Mouse (Mus musculus) hindbrain, embryonic 13.5 days (tissue): ENCODE measurements at regions not wholly inside any gene's neighbourhood (a gene's known extent, or its start where the extent isn't known, plus 50 kb on each side); places are given as distances from the start of the nearest gene placed in this dataset.

Experiments used
- ATAC-seq: fragments of 200-750 bp; cut with Nextera tagmentation; 2 replicates; pipeline ENCODE4 v1.8.0; 2017; ENCODE audit warnings: moderate TSS enrichment; ENCODE audit not compliant: low FRiP score
- H3K27ac ChIP-seq: fragments of 300-500 bp; sonication (generic); 2 replicates; pipeline ENCODE4 v1.5.1; 2015; ENCODE audit warnings: inconsistent platforms, mild to moderate bottlenecking, moderate library complexity
- H3K27me3 ChIP-seq: fragments of 300-500 bp; sonication (generic); 2 replicates; pipeline ENCODE4 v1.6.1; 2015; ENCODE audit warnings: mild to moderate bottlenecking, inconsistent platforms
- H3K36me3 ChIP-seq: fragments of 300-500 bp; sonication (generic); 2 replicates; pipeline ENCODE4 v1.6.1; 2015; ENCODE audit warnings: mild to moderate bottlenecking, inconsistent platforms
- H3K4me1 ChIP-seq: fragments of 300-500 bp; sonication (generic); replicated peaks from 2 replicates; pipeline ENCODE4 v1.6.1; 2015; ENCODE audit warnings: inconsistent platforms
- H3K4me2 ChIP-seq: fragments of 300-500 bp; sonication (generic); 2 replicates; pipeline ENCODE4 v1.6.1; 2015; ENCODE audit warnings: inconsistent platforms, mild to moderate bottlenecking, moderate library complexity
- H3K4me3 ChIP-seq: fragments of 300-500 bp; sonication (generic); 2 replicates; pipeline ENCODE4 v1.5.1; 2015; ENCODE audit warnings: mild to moderate bottlenecking, inconsistent platforms
- H3K9ac ChIP-seq: fragments of 300-500 bp; sonication (generic); 2 replicates; pipeline ENCODE4 v1.6.1; 2015; ENCODE audit warnings: mild to moderate bottlenecking, inconsistent platforms
- H3K9me3 ChIP-seq: fragments of 300-500 bp; sonication (generic); 2 replicates; pipeline ENCODE4 v1.6.1; 2016; ENCODE audit warnings: inconsistent platforms
- WGBS: fragments of 180-500 bp; shearing (Covaris S2); methylation state at CpG from one replicate; pipeline ENCODE4 v1.1.7; 2015; 5-methylcytosine and 5-hydroxymethylcytosine counted together

DNA sequence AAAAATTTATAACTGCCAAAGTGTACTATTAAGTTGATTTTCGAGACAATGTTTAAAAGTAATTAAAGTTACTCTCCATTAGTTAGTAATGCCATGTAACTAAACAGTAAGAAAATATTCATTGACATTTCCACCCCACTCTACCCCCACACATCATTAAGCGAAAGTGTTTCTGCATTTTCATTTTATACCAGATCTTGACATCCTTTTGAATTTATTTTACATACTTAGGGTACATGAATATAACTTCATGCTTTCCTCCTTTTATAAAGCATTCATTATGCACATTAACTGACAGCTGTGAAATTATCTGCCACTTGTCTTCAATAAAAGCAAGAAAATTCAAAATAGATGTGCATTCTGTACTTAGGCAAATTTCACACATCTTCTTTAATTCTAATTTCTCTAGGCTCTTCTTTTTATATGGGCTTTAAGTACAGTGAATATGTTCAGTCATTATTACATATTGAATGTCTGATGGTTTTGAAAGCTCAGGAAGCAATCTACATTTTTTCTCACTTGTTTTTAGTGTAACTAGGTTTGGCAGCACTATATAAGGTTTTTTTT lies 526.5 kb downstream of the Epha5 start:
- no peak overlapping the region for H3K27ac ChIP-seq
- no peak overlapping the region for H3K9ac ChIP-seq
- no peaks in the 10 kb centered on the region for H3K9me3 ChIP-seq
- no peak overlapping the region for H3K4me3 ChIP-seq
- H3K4me1 ChIP-seq = no peaks in the 10 kb centered on the region
- no peak overlapping the region for H3K4me2 ChIP-seq
- H3K27me3 ChIP-seq = no peaks in the 10 kb centered on the region
- 79% methylated on average over 2 of the region's 2 CpGs for WGBS
- ATAC-seq = no peak
- no peaks in the 10 kb centered on the region for H3K36me3 ChIP-seq

DNA sequence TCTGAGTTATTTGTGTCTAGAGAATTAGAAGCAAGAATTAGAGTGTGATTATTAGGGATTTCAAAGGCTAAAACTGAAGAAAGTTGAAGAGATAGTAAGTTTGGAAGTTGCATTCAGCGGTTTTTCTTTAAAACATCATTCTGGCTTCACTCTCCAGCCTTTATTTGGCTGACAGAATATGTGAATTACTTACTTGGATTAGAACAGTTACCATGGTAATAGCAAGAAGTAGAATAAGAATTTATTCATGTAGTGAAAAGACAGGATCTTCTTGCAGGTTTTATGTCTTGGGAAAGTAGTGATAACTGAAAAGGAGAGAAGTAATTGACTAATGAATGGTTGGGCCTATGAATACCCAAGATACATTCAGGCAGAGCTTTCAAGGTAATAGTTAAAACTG lies 517.1 kb upstream of the Tecrl start:
- 51% methylated on average over 1 of the region's 1 CpGs for WGBS

DNA sequence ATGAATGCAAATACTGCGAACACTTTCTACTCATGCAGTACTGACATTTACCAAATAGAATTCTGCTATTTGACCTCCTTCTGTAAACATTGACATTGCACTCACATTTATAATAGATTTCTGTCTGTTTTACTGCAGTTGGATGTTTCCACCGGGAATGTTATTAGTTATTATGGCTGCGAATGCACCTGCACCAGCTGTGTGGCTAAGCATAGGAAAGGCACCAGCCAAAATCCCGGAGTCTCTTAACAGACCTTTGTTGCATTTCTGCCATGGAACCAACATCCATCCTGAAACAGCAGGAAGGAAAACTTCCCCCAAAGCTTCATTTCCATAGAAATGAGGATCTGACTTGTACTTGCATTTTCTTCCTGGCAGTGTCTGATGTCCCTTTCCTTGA lies 513.4 kb upstream of the Tecrl start:
- Histone ChIP-seq H3K4me1 (no peaks in the 10 kb centered on the region), H3K27me3 (no peaks in the 10 kb centered on the region), H3K36me3 (no peaks in the 10 kb centered on the region), H3K4me3 (no peak overlapping the region), H3K9me3 (no peaks in the 10 kb centered on the region), H3K27ac (no peak overlapping the region), H3K9ac (no peak overlapping the region), H3K4me2 (no peak overlapping the region)
- no peak for ATAC-seq
- WGBS = 59% methylated on average over 4 of the region's 4 CpGs

More for the DNA sequence above, 517.1 kb upstream of the Tecrl start:
- Histone ChIP-seq H3K36me3 (no peaks in the 10 kb centered on the region), H3K27ac (no peak overlapping the region), H3K9ac (no peak overlapping the region), H3K9me3 (no peaks in the 10 kb centered on the region), H3K4me3 (no peak overlapping the region), H3K4me2 (no peak overlapping the region), H3K4me1 (no peaks in the 10 kb centered on the region), H3K27me3 (no peaks in the 10 kb centered on the region)
- no peak for ATAC-seq

DNA sequence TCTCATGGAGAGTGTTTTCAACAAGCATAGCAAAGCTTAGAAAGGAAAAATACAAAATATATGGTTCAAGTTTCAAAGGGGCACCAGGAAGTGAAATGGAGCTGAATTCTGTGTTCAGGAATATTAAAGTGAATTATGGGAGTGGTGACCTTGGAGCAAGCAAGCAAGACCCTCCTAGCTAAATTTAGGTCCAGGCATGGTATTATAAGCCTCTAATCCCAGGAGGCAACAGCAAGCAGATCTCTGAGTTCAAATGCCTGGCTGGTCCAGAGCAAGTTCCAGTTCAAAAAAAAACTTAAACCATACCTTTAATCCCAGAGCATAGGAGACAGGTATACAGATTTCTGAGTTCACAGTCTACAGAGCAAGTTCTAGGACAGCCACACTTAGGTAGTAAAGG lies 506.7 kb upstream of the Tecrl start:
- H3K4me2 ChIP-seq = no peak overlapping the region
- H3K4me3 ChIP-seq = no peak overlapping the region
- no peaks in the 10 kb centered on the region for H3K27me3 ChIP-seq
- no peaks in the 10 kb centered on the region for H3K36me3 ChIP-seq
- no peak for ATAC-seq
- H3K9me3 ChIP-seq = no peaks in the 10 kb centered on the region
- no peaks in the 10 kb centered on the region for H3K4me1 ChIP-seq
- no peak overlapping the region for H3K27ac ChIP-seq
- H3K9ac ChIP-seq = no peak overlapping the region

GRCm38 (mm10) chr5:83852022-83852421 lies 497.0 kb upstream of the Tecrl start:
- H3K36me3 ChIP-seq = no peaks in the 10 kb centered on the region
- no peak overlapping the region for H3K27ac ChIP-seq
- H3K4me3 ChIP-seq = no peak overlapping the region
- ATAC-seq = no peak
- no peak overlapping the region for H3K9ac ChIP-seq
- H3K9me3 ChIP-seq = no peaks in the 10 kb centered on the region
- H3K27me3 ChIP-seq = no peaks in the 10 kb centered on the region
- WGBS = 83% methylated on average over 4 of the region's 4 CpGs
- H3K4me2 ChIP-seq = no peak overlapping the region
- H3K4me1 ChIP-seq = no peaks in the 10 kb centered on the region

DNA sequence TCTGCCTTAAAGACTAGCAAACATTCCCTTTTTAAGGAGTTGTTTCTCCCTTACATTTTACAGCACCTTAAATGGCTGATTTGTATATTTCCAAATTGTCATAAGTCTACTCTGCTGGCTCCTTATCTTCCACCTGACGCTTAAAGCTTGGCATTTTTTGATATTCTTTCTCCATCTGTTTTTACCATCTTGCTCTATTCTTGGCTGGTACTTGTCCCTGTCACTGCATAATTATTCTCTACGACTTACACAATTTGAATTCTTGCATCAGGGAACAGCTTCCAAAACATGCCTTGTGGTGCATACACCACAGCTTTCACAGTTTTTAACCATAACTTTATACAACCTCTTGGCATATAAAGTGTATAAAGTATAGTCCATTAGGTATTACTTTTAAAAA lies 471.6 kb upstream of the Tecrl start:
- Histone ChIP-seq H3K4me2 (no peak overlapping the region), H3K36me3 (no peaks in the 10 kb centered on the region), H3K9ac (no peak overlapping the region), H3K4me3 (no peak overlapping the region), H3K9me3 (no peaks in the 10 kb centered on the region), H3K27ac (no peak overlapping the region), H3K27me3 (no peaks in the 10 kb centered on the region), H3K4me1 (no peaks in the 10 kb centered on the region)
- ATAC-seq = no peak
- WGBS = 88% methylated on average over 2 of the region's 2 CpGs

GRCm38 (mm10) chr5:83824838-83825466 lies 470.0 kb upstream of the Tecrl start:
- H3K4me1 ChIP-seq = no peaks in the 10 kb centered on the region
- ATAC-seq = no peak
- no peaks in the 10 kb centered on the region for H3K9me3 ChIP-seq
- no peak overlapping the region for H3K9ac ChIP-seq
- WGBS = 86% methylated on average over 2 of the region's 2 CpGs
- H3K4me3 ChIP-seq = no peak overlapping the region
- no peaks in the 10 kb centered on the region for H3K27me3 ChIP-seq
- H3K36me3 ChIP-seq = no peaks in the 10 kb centered on the region
- H3K27ac ChIP-seq = no peak overlapping the region
- no peak overlapping the region for H3K4me2 ChIP-seq

DNA sequence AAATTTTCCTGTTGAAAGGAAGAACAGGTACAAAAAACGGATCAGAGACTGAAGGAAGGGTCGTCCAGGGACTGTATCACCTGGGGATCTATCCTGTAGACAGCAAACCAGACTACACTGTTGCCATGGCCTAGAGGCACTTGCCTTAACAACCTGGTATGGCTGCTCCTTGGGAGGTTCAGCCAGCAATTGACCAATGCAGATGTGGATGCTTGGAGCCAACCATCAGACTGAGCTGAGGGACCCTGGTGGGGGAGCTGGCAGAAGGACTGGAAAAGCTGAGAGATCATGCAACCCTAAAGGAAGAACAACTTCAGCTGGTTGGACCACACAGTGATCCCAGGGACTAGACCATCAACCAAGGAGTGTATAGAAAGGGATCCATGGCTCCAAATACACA lies 456.3 kb upstream of the Tecrl start:
- no peaks in the 10 kb centered on the region for H3K9me3 ChIP-seq
- no peaks in the 10 kb centered on the region for H3K27me3 ChIP-seq
- 93% methylated on average over 2 of the region's 2 CpGs for WGBS
- H3K36me3 ChIP-seq = no peaks in the 10 kb centered on the region
- H3K9ac ChIP-seq = no peak overlapping the region
- H3K4me1 ChIP-seq = no peaks in the 10 kb centered on the region
- no peak for ATAC-seq
- H3K4me2 ChIP-seq = no peak overlapping the region
- H3K4me3 ChIP-seq = no peak overlapping the region
- no peak overlapping the region for H3K27ac ChIP-seq

GRCm38 (mm10) chr5:83800028-83800427 lies 445.0 kb upstream of the Tecrl start:
- Histone ChIP-seq H3K27me3 (no peaks in the 10 kb centered on the region), H3K27ac (no peak overlapping the region), H3K4me1 (no peaks in the 10 kb centered on the region), H3K9me3 (no peaks in the 10 kb centered on the region; the same call in 1 of the 2 replicates), H3K9ac (no peak overlapping the region), H3K36me3 (no peaks in the 10 kb centered on the region), H3K4me2 (no peak overlapping the region), H3K4me3 (no peak overlapping the region)
- no peak for ATAC-seq
- WGBS = 67% methylated on average over 3 of the region's 3 CpGs

- no peaks in the 10 kb centered on the region for H3K4me1 ChIP-seq
- no peaks in the 10 kb centered on the region for H3K36me3 ChIP-seq
- H3K27ac ChIP-seq = no peak overlapping the region
- H3K9me3 ChIP-seq = no peaks in the 10 kb centered on the region
- ATAC-seq = no peak
- H3K4me3 ChIP-seq = no peak overlapping the region
- 28% methylated on average over 1 of the region's 1 CpGs for WGBS
- H3K9ac ChIP-seq = no peak overlapping the region
- H3K27me3 ChIP-seq = no peaks in the 10 kb centered on the region
- no peak overlapping the region for H3K4me2 ChIP-seq
These were observed 425.4 kb upstream of the Tecrl start for GRCm38 (mm10) chr5:83780419-83780818.

DNA sequence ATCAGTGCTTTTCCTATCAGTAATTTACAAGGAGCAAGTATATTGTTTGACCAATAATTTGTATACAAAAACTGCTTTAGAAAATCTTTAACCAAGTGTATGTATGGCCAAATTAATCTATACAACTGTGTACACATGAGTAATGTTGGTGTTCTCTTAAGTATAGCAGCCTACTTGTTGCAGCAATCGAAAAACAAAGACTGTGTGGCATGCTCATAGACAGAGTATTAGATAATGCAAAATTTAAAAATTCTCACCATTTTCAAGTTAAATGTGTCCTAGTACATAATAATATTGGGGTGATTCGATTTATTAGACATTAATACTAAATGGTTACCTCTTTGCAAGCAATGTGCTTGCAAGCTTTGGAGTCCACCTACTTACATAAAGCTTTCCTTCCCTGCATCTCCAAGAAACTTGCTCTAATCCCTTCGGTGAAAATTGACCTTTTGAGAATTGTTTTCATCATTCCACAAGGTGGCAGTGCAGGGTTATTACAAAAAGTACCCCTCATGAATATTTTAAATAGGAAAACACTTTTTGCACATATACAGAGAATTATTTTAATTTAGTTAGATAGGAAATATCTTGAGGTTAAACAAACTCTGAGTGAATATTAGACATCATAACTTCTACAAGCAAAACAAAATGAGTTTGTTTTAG lies 423.4 kb upstream of the Tecrl start:
- no peak for ATAC-seq
- Histone ChIP-seq H3K9ac (no peak overlapping the region), H3K4me3 (no peak overlapping the region), H3K4me1 (no peaks in the 10 kb centered on the region), H3K27ac (no peak overlapping the region), H3K9me3 (no peaks in the 10 kb centered on the region), H3K27me3 (no peaks in the 10 kb centered on the region), H3K36me3 (no peaks in the 10 kb centered on the region), H3K4me2 (no peak overlapping the region)
- 33% methylated on average over 3 of the region's 3 CpGs for WGBS

- no peaks in the 10 kb centered on the region for H3K27me3 ChIP-seq
- H3K4me1 ChIP-seq = no peaks in the 10 kb centered on the region
- H3K4me3 ChIP-seq = no peak overlapping the region
- WGBS = 87% methylated on average over 3 of the region's 3 CpGs
- no peak overlapping the region for H3K27ac ChIP-seq
- ATAC-seq = no peak
- H3K4me2 ChIP-seq = no peak overlapping the region
- H3K36me3 ChIP-seq = no peaks in the 10 kb centered on the region
- no peak overlapping the region for H3K9ac ChIP-seq
- no peaks in the 10 kb centered on the region for H3K9me3 ChIP-seq
These were observed 386.9 kb upstream of the Tecrl start for GRCm38 (mm10) chr5:83741913-83742312.

DNA sequence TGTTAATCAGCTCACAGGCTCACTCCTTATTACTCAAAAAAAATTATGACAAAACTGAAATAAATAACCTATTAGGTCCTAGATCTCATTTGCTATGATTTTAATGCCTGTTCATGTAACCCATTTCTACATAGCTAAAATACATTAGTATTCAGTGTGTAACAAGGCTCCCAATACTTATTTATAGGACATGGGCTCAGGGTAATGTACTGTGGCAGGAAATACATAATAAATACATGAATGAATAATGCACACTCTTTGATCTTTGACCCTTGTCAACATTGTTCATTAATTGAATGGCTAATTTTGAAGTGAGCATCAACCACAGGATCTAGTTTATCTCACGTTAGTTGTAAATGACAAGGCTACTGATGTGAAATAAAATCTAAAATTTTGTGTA lies 340.4 kb upstream of the Tecrl start:
- no peak overlapping the region for H3K9ac ChIP-seq
- no peaks in the 10 kb centered on the region for H3K27me3 ChIP-seq
- no peak overlapping the region for H3K27ac ChIP-seq
- H3K9me3 ChIP-seq = no peaks in the 10 kb centered on the region
- WGBS = 64% methylated on average over 1 of the region's 1 CpGs
- H3K4me1 ChIP-seq = no peaks in the 10 kb centered on the region
- H3K4me3 ChIP-seq = no peak overlapping the region
- H3K36me3 ChIP-seq = no peaks in the 10 kb centered on the region
- no peak overlapping the region for H3K4me2 ChIP-seq
- no peak for ATAC-seq
